Mouse (Mus musculus): ENCODE results near the gene Slc23a4.
A peak's percentile ranks its signal among the peaks of the same experiment; 100 is the strongest.

Gene Slc23a4

DNA sequence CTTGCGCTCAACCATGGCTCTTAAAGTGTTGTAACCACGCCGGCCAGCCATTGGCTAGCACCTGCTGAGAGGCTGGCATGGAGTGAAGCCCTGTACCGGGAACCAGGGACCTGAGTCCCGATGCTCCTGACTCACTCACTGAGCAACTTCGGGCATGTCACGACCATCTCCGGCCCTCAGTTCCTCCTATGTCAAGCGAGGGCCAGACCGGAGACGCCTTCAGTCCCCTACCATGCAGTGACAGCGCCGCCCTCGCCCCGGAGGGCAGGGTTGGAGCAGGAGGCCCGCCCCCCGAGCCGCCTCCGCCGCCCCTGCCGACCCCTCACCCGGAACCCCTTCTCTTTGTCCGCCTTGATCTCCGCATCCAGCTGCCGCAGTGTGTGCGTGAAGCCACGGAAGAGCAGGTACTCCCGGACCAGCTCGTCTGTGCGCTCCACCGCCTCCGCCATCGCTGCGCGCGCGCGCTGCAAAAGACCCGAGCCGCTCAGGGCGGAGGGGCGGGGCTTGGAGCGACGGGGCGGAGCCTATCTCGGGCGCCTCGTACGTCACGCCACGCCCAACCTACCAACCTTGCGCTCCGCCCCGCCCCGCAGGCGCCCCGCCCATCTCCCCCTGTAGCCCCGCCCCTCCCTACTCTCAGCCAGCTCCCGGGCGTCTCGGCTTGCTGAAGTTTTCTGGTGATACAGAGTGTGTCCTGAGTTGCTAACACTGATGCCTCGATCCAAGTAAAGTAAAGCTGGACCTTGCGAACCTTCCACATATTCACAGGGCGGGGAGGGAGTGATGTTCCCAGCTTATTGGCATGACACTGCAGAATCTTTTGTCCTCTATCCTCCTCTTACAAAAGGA, 77.6 kb downstream of the Slc23a4 start, which contains the start of gene Wdr91:
Wdr91 (minus strand) TSS at position 506 of the 849 bp plus-strand sequence.
- peak; percentile 70 for DNase-seq (ENCODE audit: low read depth)

DNA sequence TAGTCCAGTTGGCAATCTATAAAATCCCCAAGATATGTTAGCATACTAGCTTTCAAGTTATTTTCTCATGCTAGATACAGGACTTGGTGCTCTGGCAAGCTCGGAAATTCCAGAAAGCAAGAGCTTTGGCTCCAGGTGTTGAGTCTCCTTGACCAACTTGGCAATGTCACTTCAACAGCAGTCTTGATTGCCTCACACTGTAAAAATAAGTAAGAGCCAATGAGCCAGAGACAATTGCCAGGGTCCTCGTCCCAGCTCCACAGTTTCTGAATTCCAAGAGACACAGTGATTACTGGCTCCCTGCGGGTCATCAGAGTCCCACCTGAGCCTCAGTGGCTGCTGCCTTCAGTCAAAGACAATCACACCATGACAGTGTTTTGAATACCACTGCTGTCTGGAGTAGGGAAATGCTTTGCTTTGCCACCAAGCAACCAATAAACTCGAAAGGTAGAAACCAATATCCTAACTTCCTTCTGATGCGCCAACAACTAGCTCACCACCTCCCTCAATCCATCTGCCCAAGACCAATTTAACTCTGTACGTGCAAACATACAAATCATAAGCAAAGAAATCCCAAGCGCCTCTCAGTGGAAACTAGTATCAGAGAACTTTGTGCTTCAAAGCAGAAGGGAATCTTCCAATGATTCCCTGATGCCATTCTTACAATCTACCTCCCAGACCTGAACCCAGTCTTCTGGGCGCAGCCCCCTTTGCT, 78.4 kb downstream of the Slc23a4 start:
- no peak for DNase-seq (ENCODE audit: low read depth)

DNA sequence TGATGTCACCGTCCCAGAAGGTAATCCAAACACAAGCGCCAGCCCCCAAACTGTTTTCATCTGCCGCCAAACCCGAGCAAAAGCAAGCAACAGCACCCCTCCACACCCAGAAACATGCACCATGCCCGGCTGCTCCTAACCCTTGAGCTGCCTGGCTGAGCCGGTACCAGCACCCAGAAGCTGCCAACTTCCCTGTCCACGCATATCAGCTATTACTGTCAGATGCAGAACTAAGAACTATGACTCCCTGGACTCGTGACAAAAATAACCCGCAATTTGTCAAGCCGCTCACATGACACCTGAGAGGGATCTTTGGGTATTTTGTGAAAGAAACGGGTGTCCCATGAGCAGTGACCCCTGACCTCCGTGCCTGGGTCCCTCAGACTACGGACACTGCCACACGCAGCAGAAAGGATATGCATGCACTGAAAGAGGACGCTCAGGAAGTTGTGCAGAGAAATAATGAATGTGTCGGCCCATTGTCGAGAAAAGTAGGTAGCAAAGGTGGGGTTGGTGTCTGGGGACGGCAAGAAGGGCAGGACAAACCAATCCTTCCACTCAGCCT, 80.4 kb downstream of the Slc23a4 start:
- no peak for DNase-seq (ENCODE audit: low read depth)

DNA sequence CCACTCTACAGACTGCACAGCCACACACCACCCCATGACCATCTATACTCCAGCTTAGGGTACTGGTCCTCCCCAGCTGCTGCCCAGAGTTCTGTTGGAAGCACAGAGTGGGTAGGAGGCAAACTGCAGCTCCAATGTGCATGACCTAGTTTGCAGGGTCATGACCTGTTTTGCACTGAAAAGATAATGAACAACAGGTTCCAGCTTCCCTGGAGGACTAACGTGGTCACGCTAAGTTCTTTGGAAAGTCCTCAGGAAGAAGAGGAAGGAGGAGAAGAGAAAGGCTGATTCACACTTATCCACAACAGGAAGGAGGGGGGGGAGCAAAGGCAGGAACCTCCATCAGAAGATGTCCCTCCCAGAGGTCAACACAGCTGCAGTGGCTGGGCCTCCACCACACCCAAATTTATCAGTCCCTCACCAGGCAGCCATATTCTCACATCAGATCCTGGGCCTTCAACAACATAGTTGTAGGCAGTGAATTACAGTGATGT, 81.0 kb downstream of the Slc23a4 start:
- DNase-seq (ENCODE audit: low read depth), result no peak

DNA sequence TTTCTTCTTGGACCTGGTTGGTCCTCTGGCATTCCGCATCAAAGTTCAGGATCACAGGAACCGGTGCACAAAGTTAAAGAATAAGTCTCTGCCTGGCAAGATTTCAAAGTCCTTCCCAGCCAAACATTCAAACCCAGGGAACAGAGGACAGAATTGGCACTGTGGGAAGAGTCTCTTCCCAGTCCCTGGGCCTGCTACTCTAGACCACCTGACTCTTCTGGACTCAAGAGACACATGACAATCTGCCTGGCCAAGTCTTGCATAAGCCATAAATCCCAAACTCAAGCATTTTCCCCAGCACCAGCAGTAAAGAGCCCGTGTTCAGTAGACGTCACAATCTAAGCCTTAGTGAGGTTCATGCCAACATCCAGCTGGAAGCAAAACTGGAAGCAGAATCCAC, 81.5 kb downstream of the Slc23a4 start:
- DNase-seq (ENCODE audit: low read depth), result no peak

DNA sequence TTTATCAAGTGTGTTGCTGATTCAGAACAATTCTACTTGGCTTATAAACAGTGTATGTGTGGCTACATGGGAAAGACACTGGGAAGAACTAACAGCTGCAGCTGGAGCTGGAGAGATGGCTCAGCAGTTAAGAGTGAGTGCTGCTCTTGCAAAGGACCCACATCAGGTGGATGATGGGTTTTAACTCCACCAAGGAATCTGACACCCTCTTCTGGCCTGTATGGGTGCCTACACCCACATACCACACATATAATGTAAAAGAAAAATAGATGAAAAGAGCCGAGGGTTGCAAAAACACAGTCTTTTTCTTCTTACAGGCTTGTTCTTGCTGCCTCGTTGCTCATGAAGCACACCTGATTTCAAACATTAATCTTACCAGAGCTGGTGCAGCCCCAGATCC, 82.1 kb downstream of the Slc23a4 start:
- DNase-seq (ENCODE audit: low read depth), result no peak

DNA sequence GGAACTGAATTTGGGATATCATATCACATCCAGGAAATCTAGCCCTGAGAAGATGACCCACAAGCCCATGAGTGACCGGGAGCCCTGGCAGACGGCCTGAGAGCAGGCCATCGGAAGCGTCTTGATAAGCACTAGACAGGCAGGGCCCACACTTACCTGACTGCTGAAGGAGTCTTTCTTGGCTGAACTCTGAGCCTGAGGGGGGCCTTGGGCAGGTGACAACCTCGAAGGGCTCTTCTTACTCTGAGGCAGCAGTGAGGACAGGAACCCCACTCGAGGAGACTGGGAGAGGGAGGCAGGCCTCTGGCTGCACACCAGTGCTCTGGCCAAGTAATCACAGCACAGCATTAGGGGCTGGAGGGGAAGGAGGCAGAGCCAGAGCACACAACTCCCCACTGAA, 83.8 kb downstream of the Slc23a4 start:
- no peak for DNase-seq (ENCODE audit: low read depth)

DNA sequence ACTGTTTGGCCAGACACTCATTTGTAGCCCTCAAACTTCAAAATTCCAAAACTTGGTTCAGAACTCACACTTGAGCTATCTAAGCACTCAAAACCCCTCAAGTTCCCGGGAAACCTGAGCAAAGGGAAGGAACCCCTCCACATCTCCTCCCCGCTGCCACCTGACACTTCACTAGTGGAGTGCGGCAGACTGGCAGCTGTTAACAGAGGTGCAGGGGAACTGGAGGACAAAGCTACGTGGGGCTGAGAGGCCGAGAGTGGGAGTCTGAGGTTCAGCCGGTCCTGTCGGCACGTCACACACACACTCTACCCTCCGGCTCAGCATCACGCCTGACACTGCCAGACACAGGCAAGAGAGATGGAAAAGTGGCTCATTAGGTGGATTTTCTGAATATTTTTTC, 84.4 kb downstream of the Slc23a4 start:
- DNase-seq (ENCODE audit: low read depth), result no peak

DNA sequence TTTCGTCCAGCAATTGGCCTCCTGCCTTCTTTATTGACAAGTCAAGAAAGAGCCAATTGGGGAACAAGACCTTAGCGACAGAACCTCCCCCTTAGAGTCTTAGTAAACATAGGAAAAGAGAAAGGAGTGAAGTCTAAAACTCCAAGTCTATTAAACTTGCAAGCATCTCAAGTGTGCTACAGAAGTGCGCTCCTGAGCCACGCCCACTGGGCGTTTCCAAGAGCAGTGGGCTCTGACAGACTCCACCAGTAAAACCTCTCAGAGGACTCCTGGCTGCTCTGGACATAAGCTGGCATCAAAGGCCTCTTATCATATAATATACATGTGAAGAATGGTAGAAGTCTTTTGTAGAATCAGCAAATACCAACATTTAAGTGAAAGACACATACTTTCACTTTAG, 84.8 kb downstream of the Slc23a4 start:
- no peak for DNase-seq (ENCODE audit: low read depth)

DNA sequence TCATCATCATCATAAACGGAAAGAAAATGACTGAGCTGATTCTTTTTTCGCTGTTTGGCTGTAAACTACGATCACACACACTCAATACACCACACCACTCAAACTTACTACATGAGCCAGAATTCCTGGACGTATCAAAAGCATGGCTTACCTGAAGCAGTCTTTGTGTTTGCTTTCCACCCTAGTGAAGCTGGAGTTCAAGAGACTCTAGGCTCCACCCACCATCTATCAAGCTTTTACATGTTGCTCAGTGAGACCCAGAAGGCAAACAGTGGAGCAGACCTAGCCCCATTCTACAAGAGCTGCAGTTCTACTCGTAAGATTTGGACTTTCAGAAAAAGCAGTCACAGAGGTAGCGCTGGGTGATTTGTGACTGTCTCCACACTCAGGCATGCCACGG, 85.6 kb downstream of the Slc23a4 start:
- no peak for DNase-seq (ENCODE audit: low read depth)

DNA sequence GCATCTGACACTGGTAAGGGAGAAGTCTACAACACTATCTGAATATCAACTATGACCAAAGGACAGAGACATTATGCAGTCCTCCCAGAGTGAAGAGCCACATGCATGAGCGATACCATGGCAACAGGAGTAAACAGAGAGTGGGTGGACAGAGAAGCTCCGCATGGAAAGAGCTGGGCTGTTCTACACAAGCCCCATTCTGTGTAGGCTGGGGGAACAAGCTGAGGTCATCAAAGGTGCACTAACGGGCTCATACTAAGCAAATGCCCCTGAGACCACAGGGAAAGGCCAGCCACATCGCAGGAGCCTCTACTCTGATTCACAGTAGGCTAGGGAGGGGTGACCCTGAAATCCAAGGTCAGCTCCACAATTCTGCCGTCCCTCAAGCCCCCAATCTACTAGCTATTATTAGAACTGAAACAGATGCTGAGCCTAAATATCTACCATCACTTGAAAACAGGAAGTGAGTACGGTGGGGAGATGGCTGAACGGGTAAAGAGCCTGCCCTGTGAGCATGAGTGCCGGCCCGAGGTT, 86.2 kb downstream of the Slc23a4 start:
- DNase-seq (ENCODE audit: low read depth), result no peak

DNA sequence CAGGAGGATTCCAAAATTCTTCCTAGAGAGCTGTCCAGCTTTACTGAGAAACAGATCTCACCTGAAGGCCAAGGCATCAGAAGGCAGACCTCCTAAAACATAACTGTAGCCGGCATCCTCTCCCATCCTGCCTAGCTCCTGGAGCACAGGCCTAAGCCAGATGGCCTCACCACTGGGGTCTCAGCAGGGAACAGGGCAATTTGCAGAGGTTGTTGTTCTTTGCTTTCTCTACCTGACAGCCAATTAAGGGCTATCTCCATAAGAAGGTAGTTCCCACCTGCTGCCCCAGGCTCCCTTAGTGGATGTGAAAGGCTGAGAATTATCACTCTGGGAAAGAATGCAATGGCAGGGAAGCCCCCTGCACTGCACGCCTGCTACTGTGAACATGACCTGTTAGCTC, 87.2 kb downstream of the Slc23a4 start:
- DNase-seq (ENCODE audit: low read depth), result no peak

DNA sequence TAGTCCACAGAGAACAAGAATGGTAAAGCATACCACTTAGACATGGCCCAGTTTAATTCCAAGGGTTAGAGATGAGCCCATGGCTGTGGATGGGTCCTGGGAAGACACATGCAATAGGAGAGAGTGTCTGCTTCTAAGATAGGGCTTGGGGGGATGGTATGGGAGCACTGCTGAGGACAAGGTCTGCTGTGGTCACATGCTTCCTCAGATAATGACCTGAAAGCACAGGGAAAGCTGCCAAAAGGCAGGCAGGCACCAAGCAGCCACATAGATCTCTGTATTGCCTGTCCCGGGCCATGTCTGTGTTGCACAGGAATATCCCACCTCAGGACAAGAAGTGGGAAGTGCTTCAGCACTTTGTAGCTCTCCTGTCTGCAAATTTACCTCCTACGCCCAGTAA, 89.1 kb downstream of the Slc23a4 start:
- DNase-seq (ENCODE audit: low read depth), result no peak

DNA sequence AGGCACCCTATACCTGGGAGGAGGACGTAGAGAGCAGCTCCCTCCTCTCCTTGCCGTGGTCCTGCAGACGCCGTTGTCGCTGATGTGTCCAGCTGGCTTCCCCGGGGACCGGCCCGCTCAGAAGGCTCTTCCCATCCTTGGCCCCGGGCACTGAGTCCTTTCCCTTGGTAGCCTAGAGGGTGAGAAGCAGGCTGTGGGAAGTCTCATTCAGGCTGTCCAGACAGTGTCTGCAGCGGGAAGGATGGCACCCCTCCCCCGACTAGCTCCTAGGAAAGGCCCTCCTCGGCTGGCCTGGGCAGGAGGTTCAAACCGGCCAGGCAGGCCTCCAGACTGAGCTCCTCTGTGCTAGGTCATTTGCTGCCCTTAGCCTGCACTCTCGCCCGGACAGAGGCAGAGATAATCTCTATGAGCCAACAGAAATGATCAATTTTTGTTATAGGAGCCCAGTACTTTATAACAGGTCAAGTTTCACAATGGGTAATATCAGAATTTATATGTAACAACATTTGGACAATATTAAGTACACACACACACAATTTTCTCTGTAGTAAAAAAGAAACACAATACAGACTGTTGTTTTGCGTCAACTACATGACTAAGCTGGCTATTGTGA, 91.9 kb downstream of the Slc23a4 start:
- no peak for DNase-seq (ENCODE audit: low read depth)

DNA sequence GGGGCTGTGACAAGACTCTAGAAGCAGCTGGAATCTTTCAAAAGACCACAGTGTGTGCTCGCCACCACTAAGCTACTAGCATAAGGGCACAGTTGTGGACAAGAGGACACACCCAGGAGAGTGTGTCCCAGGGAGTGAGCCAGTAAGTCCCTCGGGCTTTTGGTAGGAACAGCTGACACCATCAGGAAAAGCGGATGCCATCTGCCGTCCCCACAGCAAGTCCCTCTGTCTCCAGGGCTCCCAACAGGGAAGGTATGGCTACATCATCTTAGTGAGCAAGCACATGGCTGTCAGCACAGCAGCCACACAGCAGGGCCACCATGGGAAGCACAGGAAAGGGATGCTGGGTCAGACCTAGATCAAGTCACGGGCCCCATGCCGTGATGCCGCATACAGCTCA, 92.6 kb downstream of the Slc23a4 start:
- DNase-seq (ENCODE audit: low read depth), result no peak
